Mouse (Mus musculus): ENCODE measurements around the gene Crybg3. TPM values are rescaled to one million over a fixed set of nuclear protein-coding genes. Genes with fewer than 3 reads are reported as not detected.

Crybg3 gene
- polyA plus RNA-seq, 1 experiment from 2014 or later, result 5.5 TPM

- Histone ChIP-seq H3K9ac (no peak overlapping the region), H3K4me2 (replicated peaks) (no peak overlapping the region), H3K27ac (no peak overlapping the region), H3K4me1 (replicated peaks) (no peaks in the 10 kb centered on the region), H3K9me3 (no peaks in the 10 kb centered on the region), H3K4me3 (replicated peaks) (no peak overlapping the region), H3K36me3 (no peaks in the 10 kb centered on the region), H3K27me3 (replicated peaks) (no peaks in the 10 kb centered on the region)
- 93% methylated on average over 8 of the region's 8 CpGs for WGBS
- ATAC-seq, result no peak
Observed at GRCm38 (mm10) chr16:59570807-59571206, 30.0 kb downstream of the Crybg3 start.

- H3K9me3 ChIP-seq, result no peaks in the 10 kb centered on the region
- no peak overlapping the region for H3K4me3 ChIP-seq (replicated peaks)
- no peaks in the 10 kb centered on the region for H3K36me3 ChIP-seq
- H3K9ac ChIP-seq, result no peak overlapping the region
- H3K4me1 ChIP-seq (replicated peaks), result no peaks in the 10 kb centered on the region
- no peaks in the 10 kb centered on the region for H3K27me3 ChIP-seq (replicated peaks)
- H3K27ac ChIP-seq, result no peak overlapping the region
- no peak overlapping the region for H3K4me2 ChIP-seq (replicated peaks)
- no peak for ATAC-seq
- 64% methylated on average over 8 of the region's 8 CpGs for WGBS
Observed at GRCm38 (mm10) chr16:59569837-59570236, 30.9 kb downstream of the Crybg3 start.

GRCm38 (mm10) chr16:59567721-59568381 is 32.9 kb downstream of the Crybg3 start:
- no peak overlapping the region for H3K9ac ChIP-seq
- no peak overlapping the region for H3K4me3 ChIP-seq (replicated peaks)
- no peaks in the 10 kb centered on the region for H3K27me3 ChIP-seq (replicated peaks)
- ATAC-seq, result no peak
- no peak overlapping the region for H3K4me2 ChIP-seq (replicated peaks)
- H3K4me1 ChIP-seq (replicated peaks), result no peaks in the 10 kb centered on the region
- H3K36me3 ChIP-seq, result no peaks in the 10 kb centered on the region
- WGBS, result 58% methylated on average over 10 of the region's 10 CpGs
- H3K27ac ChIP-seq, result no peak overlapping the region
- no peaks in the 10 kb centered on the region for H3K9me3 ChIP-seq

- Histone ChIP-seq H3K4me1 (replicated peaks) (no peaks in the 10 kb centered on the region), H3K4me2 (replicated peaks) (no peak overlapping the region), H3K36me3 (no peaks in the 10 kb centered on the region), H3K9me3 (no peaks in the 10 kb centered on the region), H3K4me3 (replicated peaks) (no peak overlapping the region), H3K9ac (no peak overlapping the region), H3K27me3 (replicated peaks) (no peaks in the 10 kb centered on the region), H3K27ac (no peak overlapping the region)
- ATAC-seq, result no peak
- 84% methylated on average over 4 of the region's 4 CpGs for WGBS
Observed at GRCm38 (mm10) chr16:59566437-59566836, 34.3 kb downstream of the Crybg3 start.

- no peaks in the 10 kb centered on the region for H3K36me3 ChIP-seq
- ATAC-seq, result no peak
- 88% methylated on average over 2 of the region's 2 CpGs for WGBS
- H3K4me3 ChIP-seq (replicated peaks), result no peak overlapping the region
- H3K9me3 ChIP-seq, result no peaks in the 10 kb centered on the region
- H3K4me2 ChIP-seq (replicated peaks), result no peak overlapping the region
- H3K9ac ChIP-seq, result no peak overlapping the region
- no peaks in the 10 kb centered on the region for H3K4me1 ChIP-seq (replicated peaks)
- no peaks in the 10 kb centered on the region for H3K27me3 ChIP-seq (replicated peaks)
- H3K27ac ChIP-seq, result no peak overlapping the region
Observed at GRCm38 (mm10) chr16:59565631-59566030, 35.1 kb downstream of the Crybg3 start.

GRCm38 (mm10) chr16:59564025-59564424 is 36.8 kb downstream of the Crybg3 start:
- ATAC-seq, result no peak
- H3K4me3 ChIP-seq (replicated peaks), result no peak overlapping the region
- H3K36me3 ChIP-seq, result no peaks in the 10 kb centered on the region
- H3K4me1 ChIP-seq (replicated peaks), result no peaks in the 10 kb centered on the region
- 87% methylated on average over 5 of the region's 5 CpGs for WGBS
- no peak overlapping the region for H3K27ac ChIP-seq
- H3K4me2 ChIP-seq (replicated peaks), result no peak overlapping the region
- H3K27me3 ChIP-seq (replicated peaks), result no peaks in the 10 kb centered on the region
- no peak overlapping the region for H3K9ac ChIP-seq
- no peaks in the 10 kb centered on the region for H3K9me3 ChIP-seq

- H3K4me2 ChIP-seq (replicated peaks), result no peak overlapping the region
- H3K27me3 ChIP-seq (replicated peaks), result no peaks in the 10 kb centered on the region
- 50% methylated on average over 22 of the region's 22 CpGs for WGBS
- no peak overlapping the region for H3K9ac ChIP-seq
- H3K36me3 ChIP-seq, result no peaks in the 10 kb centered on the region
- no peak overlapping the region for H3K4me3 ChIP-seq (replicated peaks)
- H3K4me1 ChIP-seq (replicated peaks), result no peaks in the 10 kb centered on the region
- peak; percentile 58 for ATAC-seq
- no peaks in the 10 kb centered on the region for H3K9me3 ChIP-seq
- H3K27ac ChIP-seq, result no peak overlapping the region
Observed at GRCm38 (mm10) chr16:59559300-59560200, 41.2 kb downstream of the Crybg3 start.

GRCm38 (mm10) chr16:59558916-59559299 is 41.9 kb downstream of the Crybg3 start:
- Histone ChIP-seq H3K27me3 (replicated peaks) (no peaks in the 10 kb centered on the region), H3K4me2 (replicated peaks) (no peak overlapping the region), H3K4me1 (replicated peaks) (no peaks in the 10 kb centered on the region), H3K4me3 (replicated peaks) (no peak overlapping the region), H3K9ac (no peak overlapping the region), H3K9me3 (no peaks in the 10 kb centered on the region), H3K27ac (no peak overlapping the region), H3K36me3 (no peaks in the 10 kb centered on the region)
- no peak for ATAC-seq
- 83% methylated on average over 10 of the region's 10 CpGs for WGBS

- 83% methylated on average over 12 of the region's 12 CpGs for WGBS
- Histone ChIP-seq H3K9ac (no peak overlapping the region), H3K9me3 (no peaks in the 10 kb centered on the region), H3K4me1 (replicated peaks) (no peaks in the 10 kb centered on the region), H3K27ac (no peak overlapping the region), H3K4me3 (replicated peaks) (no peak overlapping the region), H3K27me3 (replicated peaks) (no peaks in the 10 kb centered on the region), H3K4me2 (replicated peaks) (no peak overlapping the region), H3K36me3 (no peaks in the 10 kb centered on the region)
- no peak for ATAC-seq
Observed at GRCm38 (mm10) chr16:59553490-59554161, 47.2 kb downstream of the Crybg3 start.

- Histone ChIP-seq H3K9ac (no peak overlapping the region), H3K4me1 (replicated peaks) (peaks cover 6% of the 10 kb centered on the region), H3K27me3 (replicated peaks) (no peaks in the 10 kb centered on the region), H3K27ac (no peak overlapping the region), H3K4me2 (replicated peaks) (no peak overlapping the region), H3K4me3 (replicated peaks) (no peak overlapping the region), H3K9me3 (no peaks in the 10 kb centered on the region), H3K36me3 (no peaks in the 10 kb centered on the region)
- ATAC-seq, result no peak; the same call in 1 of the 2 replicates
- WGBS, result 42% methylated on average over 5 of the region's 5 CpGs
Observed at GRCm38 (mm10) chr16:59551507-59551906, 49.3 kb downstream of the Crybg3 start.

- Histone ChIP-seq H3K9me3 (no peaks in the 10 kb centered on the region), H3K27ac (no peak overlapping the region), H3K4me3 (replicated peaks) (no peak overlapping the region), H3K4me2 (replicated peaks) (no peak overlapping the region), H3K4me1 (replicated peaks) (peaks cover 6% of the 10 kb centered on the region), H3K36me3 (no peaks in the 10 kb centered on the region), H3K9ac (no peak overlapping the region), H3K27me3 (replicated peaks) (no peaks in the 10 kb centered on the region)
- ATAC-seq, result 0 out of 2 replicates have a peak, but pooled peaks have one; percentile 49
- 87% methylated on average over 15 of the region's 15 CpGs for WGBS
Observed at GRCm38 (mm10) chr16:59549631-59550030, 51.1 kb downstream of the Crybg3 start.

GRCm38 (mm10) chr16:59548582-59548947 is 52.2 kb downstream of the Crybg3 start:
- no peak overlapping the region for H3K4me2 ChIP-seq (replicated peaks)
- 88% methylated on average over 4 of the region's 4 CpGs for WGBS
- no peaks in the 10 kb centered on the region for H3K27me3 ChIP-seq (replicated peaks)
- H3K36me3 ChIP-seq, result no peaks in the 10 kb centered on the region
- H3K9ac ChIP-seq, result no peak overlapping the region
- H3K4me3 ChIP-seq (replicated peaks), result no peak overlapping the region
- peaks cover 6% of the 10 kb centered on the region for H3K4me1 ChIP-seq (replicated peaks)
- peak; percentile 25; the same call in 1 of the 2 replicates for ATAC-seq
- no peak overlapping the region for H3K27ac ChIP-seq
- H3K9me3 ChIP-seq, result no peaks in the 10 kb centered on the region
